Mouse (Mus musculus) lung, postnatal 0 days (tissue): ENCODE results near the gene Ints1. TPM values are rescaled to one million over a fixed set of nuclear protein-coding genes. Genes with fewer than 3 reads are reported as not detected.

Source experiments
- ATAC-seq: fragments of 200-750 bp; cut with Nextera tagmentation; 2 replicates; pipeline ENCODE4 v1.8.0; 2017; ENCODE audit warnings: moderate library complexity
- DNase-seq: peaks from one replicate; pipeline ENCODE4 v3.0.0-alpha.2; 2016; ENCODE audit warnings: low spot score
- H3K27ac ChIP-seq: fragments of 300-500 bp; sonication (generic); 2 replicates; pipeline ENCODE4 v1.5.1; 2014; ENCODE audit warnings: antibody characterized with exemption, mild to moderate bottlenecking, low read length, mixed read lengths
- H3K27me3 ChIP-seq: fragments of 300-500 bp; sonication (generic); replicated peaks from 2 replicates; pipeline ENCODE4 v1.6.1; 2014; ENCODE audit warnings: low read length, mixed read lengths; ENCODE audit not compliant: insufficient read depth
- H3K36me3 ChIP-seq: fragments of 300-500 bp; sonication (generic); 2 replicates; pipeline ENCODE4 v1.6.1; 2014; ENCODE audit warnings: low read length, mixed read lengths; ENCODE audit not compliant: insufficient read depth
- H3K4me1 ChIP-seq: fragments of 300-500 bp; sonication (generic); 2 replicates; pipeline ENCODE4 v1.6.1; 2014; ENCODE audit warnings: antibody characterized with exemption, low read depth, low read length, mixed read lengths; ENCODE audit not compliant: insufficient read depth
- H3K4me2 ChIP-seq: fragments of 300-500 bp; sonication (generic); replicated peaks from 2 replicates; pipeline ENCODE4 v1.6.1; 2014; ENCODE audit warnings: low read depth, mild to moderate bottlenecking, low read length, moderate library complexity, mixed read lengths
- H3K4me3 ChIP-seq: fragments of 300-500 bp; sonication (generic); 2 replicates; pipeline ENCODE4 v1.5.1; 2014; ENCODE audit warnings: low read depth, low read length
- H3K9ac ChIP-seq: fragments of 300-500 bp; sonication (generic); replicated peaks from 2 replicates; pipeline ENCODE4 v1.6.1; 2014; ENCODE audit warnings: low read depth, mild to moderate bottlenecking
- H3K9me3 ChIP-seq: fragments of 300-500 bp; sonication (generic); 2 replicates; pipeline ENCODE4 v1.6.1; 2016; ENCODE audit warnings: low read length, mixed read lengths
- CTCF ChIP-seq: IDR thresholded peaks from 2 replicates; pipeline ENCODE4 v1.5.1; 2016; ENCODE audit warnings: antibody characterized with exemption, mild to moderate bottlenecking
- EP300 ChIP-seq: IDR thresholded peaks from 2 replicates; pipeline ENCODE4 v1.6.1; 2016; ENCODE audit warnings: antibody characterized with exemption, mild to moderate bottlenecking, control low read depth
- WGBS: fragments of 180-500 bp; shearing (Covaris S2); extraction: QIAGEN DNeasy Blood & Tissue Kit; methylation state at CpG from one replicate; pipeline ENCODE4 v1.1.7; 2014; 5-methylcytosine and 5-hydroxymethylcytosine counted together
- microRNA-seq: library from miRNA; unstranded; fragments of <30 nt; microRNA quantifications from one replicate; pipeline ENCODE4, GENCODE M21; 2016
- polyA plus RNA-seq: library from polyadenylated mRNA; unstranded; fragments of >200 nt; fragmentation: Nextera tagmentation; extraction: Ambion mirVana; gene quantifications from 2 replicates; pipeline ENCODE4 v1.2.1, GENCODE M21; 2015

Gene Ints1
- polyA plus RNA-seq, 1 experiment from 2014 or later: 8.6 TPM

- 61% methylated on average over 6 of the region's 6 CpGs for WGBS
- DNase-seq (no peak), ATAC-seq (no peak; the same call in 1 of the 2 replicates)
- H3K27me3 ChIP-seq: no peaks in the 10 kb centered on the region
- TF ChIP-seq CTCF (no peak), EP300 (no peak)
- H3K27ac ChIP-seq: no peak overlapping the region
- no peak overlapping the region for H3K4me3 ChIP-seq
- no peak overlapping the region for H3K9ac ChIP-seq
- H3K4me1 ChIP-seq: no peaks in the 10 kb centered on the region
- H3K4me2 ChIP-seq: no peak overlapping the region
- H3K36me3 ChIP-seq: no peaks in the 10 kb centered on the region
- H3K9me3 ChIP-seq: no peaks in the 10 kb centered on the region
Measured at GRCm38 (mm10) chr5:139718540-139718939, 56.9 kb downstream of the Ints1 start.

- DNase-seq: peak; percentile 79
- TF ChIP-seq EP300 (no peak), CTCF (peak; percentile 98)
- no peak overlapping the region for H3K4me3 ChIP-seq
- no peak overlapping the region for H3K4me2 ChIP-seq
- H3K9me3 ChIP-seq: no peaks in the 10 kb centered on the region
- ATAC-seq: peak; percentile 78
- H3K36me3 ChIP-seq: no peaks in the 10 kb centered on the region
- no peaks in the 10 kb centered on the region for H3K4me1 ChIP-seq
- no peak overlapping the region for H3K27ac ChIP-seq
- H3K9ac ChIP-seq: no peak overlapping the region
- WGBS: 93% methylated on average over 2 of the region's 2 CpGs
- H3K27me3 ChIP-seq: no peaks in the 10 kb centered on the region
Measured at GRCm38 (mm10) chr5:139717723-139718122, 57.8 kb downstream of the Ints1 start.

GRCm38 (mm10) chr5:139706496-139706895 lies 69.0 kb downstream of the Ints1 start:
- Histone ChIP-seq H3K27me3 (no peaks in the 10 kb centered on the region), H3K4me2 (no peak overlapping the region), H3K4me3 (no peak overlapping the region), H3K9me3 (no peaks in the 10 kb centered on the region), H3K27ac (no peak overlapping the region), H3K9ac (no peak overlapping the region), H3K4me1 (no peaks in the 10 kb centered on the region), H3K36me3 (no peaks in the 10 kb centered on the region)
- DNase-seq (no peak), ATAC-seq (no peak)
- 87% methylated on average over 10 of the region's 10 CpGs for WGBS
- TF ChIP-seq CTCF: no peak
- TF ChIP-seq EP300: no peak

GRCm38 (mm10) chr5:139702905-139703304 lies 72.6 kb downstream of the Ints1 start:
- Histone ChIP-seq H3K36me3 (no peaks in the 10 kb centered on the region), H3K4me3 (no peak overlapping the region), H3K27me3 (no peaks in the 10 kb centered on the region), H3K4me1 (no peaks in the 10 kb centered on the region), H3K9ac (no peak overlapping the region), H3K9me3 (no peaks in the 10 kb centered on the region), H3K27ac (no peak overlapping the region), H3K4me2 (no peak overlapping the region)
- peak; percentile 64 for TF ChIP-seq CTCF
- no peak for TF ChIP-seq EP300
- no peak for DNase-seq
- ATAC-seq: peak; percentile 47; the same call in 1 of the 2 replicates
- WGBS: 58% methylated on average over 2 of the region's 2 CpGs

GRCm38 (mm10) chr5:139702236-139702635 lies 73.2 kb downstream of the Ints1 start:
- Histone ChIP-seq H3K9me3 (no peaks in the 10 kb centered on the region), H3K9ac (no peak overlapping the region), H3K4me2 (no peak overlapping the region), H3K27me3 (no peaks in the 10 kb centered on the region), H3K4me1 (no peaks in the 10 kb centered on the region), H3K36me3 (no peaks in the 10 kb centered on the region), H3K4me3 (no peak overlapping the region), H3K27ac (no peak overlapping the region)
- peak; percentile 49 for ATAC-seq
- DNase-seq: no peak
- TF ChIP-seq CTCF (no peak), EP300 (no peak)
- 24% methylated on average over 8 of the region's 10 CpGs for WGBS

Small RNAs within 50 kb of the gene (microRNA-seq; reads per million reads assigned to microRNA genes)
- not detected for gene Mir7037

Other genes starting within 250 kb of the Ints1 start
- gene Uncx, start 232.2 kb downstream of the Ints1 start, polyA plus RNA-seq: not detected in 2 replicates
- 2.7 and 3.7 TPM in 2 replicates for gene Micall2, start 39.3 kb downstream of the Ints1 start, polyA plus RNA-seq
- 38.5 and 38.9 TPM in 2 replicates for gene Mafk, start 15.8 kb upstream of the Ints1 start, polyA plus RNA-seq
- 15.5 and 19.1 TPM in 2 replicates for gene Tmem184a, start 44.2 kb upstream of the Ints1 start, polyA plus RNA-seq
- 0.33 TPM in 1 of 2 replicates, not detected in the other for gene Gm26938, start 50.7 kb upstream of the Ints1 start, polyA plus RNA-seq
- 41.1 and 45.4 TPM in 2 replicates for gene Psmg3, start 51.2 kb upstream of the Ints1 start, polyA plus RNA-seq
- gene Elfn1, start 132.3 kb upstream of the Ints1 start, polyA plus RNA-seq: 1.5 TPM in 2 replicates